Mouse (Mus musculus) small intestine, adult 2 months (tissue): Measurements from ENCODE around the gene Cdk5rap2. TPM values are rescaled to one million over a fixed set of nuclear protein-coding genes. Genes with fewer than 3 reads are reported as not detected.

Source experiments
- H3K27ac ChIP-seq: fragments of 200-500 bp; 2 replicates; pipeline ENCODE4 v1.5.1; 2012; ENCODE audit warnings: low read depth, low read length, control low read depth, inconsistent platforms; ENCODE audit not compliant: insufficient read depth
- H3K27me3 ChIP-seq: fragments of 200-500 bp; 2 replicates; pipeline ENCODE4 v1.6.1; 2012; ENCODE audit warnings: mild to moderate bottlenecking, moderate library complexity, low read length, inconsistent platforms; ENCODE audit not compliant: control insufficient read depth, insufficient read depth
- H3K36me3 ChIP-seq: fragments of 200-500 bp; 2 replicates; pipeline ENCODE4 v1.6.1; 2012; ENCODE audit warnings: mild to moderate bottlenecking, low read length, control low read depth, inconsistent platforms; ENCODE audit not compliant: control insufficient read depth, insufficient read depth
- H3K4me1 ChIP-seq: fragments of 200-500 bp; 2 replicates; pipeline ENCODE4 v1.6.1; 2012; ENCODE audit warnings: low read length, inconsistent platforms, mixed read lengths; ENCODE audit not compliant: control insufficient read depth, insufficient read depth, insufficient read length
- H3K4me3 ChIP-seq: fragments of 200-500 bp; 2 replicates; pipeline ENCODE4 v1.5.1; 2012; ENCODE audit warnings: low read depth, mild to moderate bottlenecking, control low read depth, inconsistent platforms, low read length, moderate library complexity
- CTCF ChIP-seq: fragments of 200-500 bp; IDR thresholded peaks from 2 replicates; pipeline ENCODE4 v1.5.1; 2012; ENCODE audit warnings: low read depth, mild to moderate bottlenecking, control low read depth, inconsistent platforms, low read length, moderate library complexity, mixed read lengths; ENCODE audit not compliant: insufficient replicate concordance, insufficient read length; ENCODE audit errors: extremely low read depth
- POLR2A ChIP-seq: fragments of 200-500 bp; IDR thresholded peaks from 2 replicates; pipeline ENCODE4 v1.6.1; 2012; ENCODE audit warnings: low read depth, mild to moderate bottlenecking, control low read depth, inconsistent platforms, low read length, moderate library complexity
- WGBS: fragments of 180-500 bp; shearing (Covaris S2); methylation state at CpG from one replicate; pipeline ENCODE4 v1.1.7; 2018; 5-methylcytosine and 5-hydroxymethylcytosine counted together
- polyA plus RNA-seq: library from polyadenylated mRNA; depleted of rRNA; stranded (reverse); fragments of >200 nt; gene quantifications from 2 replicates; pipeline ENCODE4 v1.2.3, GENCODE M21; 2012

The Cdk5rap2 gene
- polyA plus RNA-seq, 1 experiment = 14.4 TPM

DNA sequence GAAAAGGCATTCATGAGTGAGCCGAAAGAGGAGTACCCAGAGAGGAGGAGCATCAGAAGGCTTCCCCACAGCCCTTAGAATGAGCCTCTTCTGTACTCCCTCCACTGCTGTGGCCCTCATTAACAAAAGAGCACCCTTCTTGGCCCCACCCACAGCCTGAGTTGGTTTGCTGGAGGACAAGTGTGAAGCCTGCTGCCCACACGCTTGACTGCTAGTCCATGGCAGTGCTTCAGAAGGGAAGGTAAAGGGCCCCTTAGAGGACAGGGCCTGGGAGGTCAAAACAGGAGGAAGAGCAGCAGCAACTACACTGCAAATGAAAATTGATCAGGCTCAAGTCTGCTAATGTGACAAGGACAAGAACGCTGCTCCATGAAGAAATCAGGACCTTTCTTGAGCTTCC, 56.6 kb downstream of the Cdk5rap2 start:
- Histone ChIP-seq H3K27me3 (no peaks in the 10 kb centered on the region), H3K27ac (no peak overlapping the region), H3K4me3 (no peak overlapping the region), H3K36me3 (peaks cover 23% of the 10 kb centered on the region), H3K4me1 (no peaks in the 10 kb centered on the region)
- WGBS = 90% methylated on average over 3 of the region's 3 CpGs
- no peak for TF ChIP-seq POLR2A
- TF ChIP-seq CTCF = no peak

GRCm38 (mm10) chr4:70335444-70336144, 74.6 kb downstream of the Cdk5rap2 start:
- peaks cover 4% of the 10 kb centered on the region; the same call in 1 of the 2 replicates for H3K36me3 ChIP-seq
- no peaks in the 10 kb centered on the region for H3K4me1 ChIP-seq
- no peak overlapping the region for H3K27ac ChIP-seq
- H3K4me3 ChIP-seq = no peak overlapping the region
- 82% methylated on average over 11 of the region's 11 CpGs for WGBS
- H3K27me3 ChIP-seq = no peaks in the 10 kb centered on the region
- no peak for TF ChIP-seq POLR2A
- TF ChIP-seq CTCF = no peak

DNA sequence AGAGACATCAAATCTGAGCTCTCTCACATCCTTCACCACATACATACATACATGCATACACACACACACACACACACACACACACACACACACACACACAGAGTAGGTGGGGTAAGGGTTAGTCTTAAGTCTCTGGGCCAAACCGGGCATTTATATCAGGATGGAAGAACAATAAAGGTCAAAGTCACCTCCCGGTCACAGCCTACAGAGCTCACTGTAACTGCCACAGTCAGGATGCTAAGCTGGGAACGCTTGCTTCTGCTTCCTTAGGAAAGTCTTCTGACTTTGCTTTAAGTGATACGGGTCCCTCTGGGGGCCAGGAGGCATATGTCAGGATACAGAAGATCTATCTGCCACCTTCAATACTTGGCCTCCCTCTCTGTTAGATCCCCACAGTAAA, 75.2 kb downstream of the Cdk5rap2 start:
- Histone ChIP-seq H3K4me1 (no peaks in the 10 kb centered on the region), H3K27ac (no peak overlapping the region), H3K36me3 (peaks cover 4% of the 10 kb centered on the region; the same call in 1 of the 2 replicates), H3K4me3 (no peak overlapping the region), H3K27me3 (no peaks in the 10 kb centered on the region)
- no peak for TF ChIP-seq POLR2A
- TF ChIP-seq CTCF = no peak
- 55% methylated on average over 4 of the region's 4 CpGs for WGBS

- 97% methylated on average over 6 of the region's 6 CpGs for WGBS
- H3K4me3 ChIP-seq = no peak overlapping the region
- peaks cover 4% of the 10 kb centered on the region; the same call in 1 of the 2 replicates for H3K36me3 ChIP-seq
- TF ChIP-seq CTCF (no peak), POLR2A (no peak)
- H3K27me3 ChIP-seq = no peaks in the 10 kb centered on the region
- H3K27ac ChIP-seq = no peak overlapping the region
- H3K4me1 ChIP-seq = no peaks in the 10 kb centered on the region
These were observed 77.3 kb downstream of the Cdk5rap2 start for GRCm38 (mm10) chr4:70332981-70333380.

GRCm38 (mm10) chr4:70332576-70332975, 77.7 kb downstream of the Cdk5rap2 start:
- Histone ChIP-seq H3K27me3 (no peaks in the 10 kb centered on the region), H3K4me1 (no peaks in the 10 kb centered on the region), H3K4me3 (no peak overlapping the region), H3K36me3 (peaks cover 4% of the 10 kb centered on the region; the same call in 1 of the 2 replicates), H3K27ac (no peak overlapping the region)
- TF ChIP-seq POLR2A (no peak), CTCF (no peak)
- 84% methylated on average over 7 of the region's 7 CpGs for WGBS

DNA sequence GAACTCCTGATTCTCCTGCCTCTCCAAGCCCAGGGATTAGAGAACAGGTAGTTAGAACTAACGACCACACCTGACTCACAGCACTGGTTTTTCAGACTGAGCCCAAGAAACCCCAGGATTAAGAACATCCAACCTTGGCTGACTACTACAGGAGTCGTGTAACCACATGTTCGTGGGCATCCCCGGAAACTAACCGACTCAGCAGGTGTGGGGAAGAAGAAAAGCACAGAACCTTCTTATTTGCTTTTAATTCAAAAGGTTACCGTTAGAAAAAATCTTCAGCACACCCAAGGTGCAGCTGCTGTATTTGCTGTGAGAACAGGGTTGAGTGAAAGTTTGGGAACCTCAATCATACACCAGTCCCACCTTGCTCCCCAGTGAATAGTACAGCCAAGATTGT, 79.1 kb downstream of the Cdk5rap2 start:
- 86% methylated on average over 6 of the region's 6 CpGs for WGBS
- H3K27me3 ChIP-seq = no peaks in the 10 kb centered on the region
- H3K36me3 ChIP-seq = no peaks in the 10 kb centered on the region
- H3K4me1 ChIP-seq = no peaks in the 10 kb centered on the region
- H3K4me3 ChIP-seq = no peak overlapping the region
- TF ChIP-seq POLR2A = no peak
- TF ChIP-seq CTCF = no peak
- no peak overlapping the region for H3K27ac ChIP-seq

- Histone ChIP-seq H3K4me3 (no peak overlapping the region), H3K36me3 (no peaks in the 10 kb centered on the region), H3K27me3 (no peaks in the 10 kb centered on the region), H3K27ac (no peak overlapping the region), H3K4me1 (no peaks in the 10 kb centered on the region)
- 92% methylated on average over 9 of the region's 9 CpGs for whole genome bisulfite sequencing
- no peak for TF ChIP-seq CTCF
- no peak for TF ChIP-seq POLR2A
These were observed 82.2 kb downstream of the Cdk5rap2 start for GRCm38 (mm10) chr4:70328033-70328432.
